Mouse (Mus musculus): ENCODE results near the gene Eif5a.

DNA sequence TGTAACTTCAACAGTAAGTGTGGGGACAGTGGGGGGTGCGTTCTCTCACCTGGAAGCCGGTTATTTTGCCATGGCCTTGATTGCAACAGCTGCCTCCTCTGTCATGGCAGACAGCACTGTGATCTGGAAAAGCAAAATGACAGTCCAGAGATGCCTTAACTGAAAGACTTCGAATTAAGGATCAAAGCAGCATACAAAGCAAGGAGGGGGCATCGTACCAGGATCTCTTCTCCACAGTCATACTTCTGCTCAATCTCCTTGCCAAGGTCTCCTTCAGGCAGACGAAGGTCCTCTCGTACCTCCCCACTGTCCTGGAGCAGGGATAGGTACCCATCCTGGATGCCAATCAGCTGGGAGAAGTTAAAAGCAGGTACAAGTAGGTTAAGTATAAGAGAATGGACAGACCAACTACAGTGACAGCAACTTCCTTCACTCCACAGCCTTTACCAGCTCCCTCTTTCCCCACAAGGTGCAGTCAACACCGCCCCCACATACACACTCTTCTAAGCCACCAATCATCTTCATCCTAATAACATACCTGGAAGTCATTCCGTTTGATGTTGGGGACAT lies 4.3 kb downstream of the Eif5a start:
- TF ChIP-seq CTCF (IDR thresholded peaks at IDR 0.05; ENCODE audit: insufficient read depth, low read depth, low read length) = no peak
- no peak for TF ChIP-seq POLR2A (IDR thresholded peaks at IDR 0.05; ENCODE audit: insufficient read depth, low read depth, low read length)

All from olfactory bulb, adult 2 months (tissue).